Mouse (Mus musculus): ENCODE measurements around the gene Ncor2. TPM values are rescaled to one million over a fixed set of nuclear protein-coding genes. Genes with fewer than 3 reads are reported as not detected.

The Ncor2 gene
- polyA plus RNA-seq, 1 experiment, result 71.5 TPM

GRCm38 (mm10) chr5:125095525-125096175, 83.4 kb downstream of the Ncor2 start:
- H3K27ac ChIP-seq (ENCODE audit: insufficient read depth, low read depth, low read length), result no peak overlapping the region
- no peaks in the 10 kb centered on the region for H3K4me1 ChIP-seq (ENCODE audit: control insufficient read depth, insufficient read depth, low read length)
- TF ChIP-seq CTCF (IDR thresholded peaks at IDR 0.05; ENCODE audit: low read depth, low read length), result no peak
- TF ChIP-seq POLR2A (IDR thresholded peaks at IDR 0.05; ENCODE audit: borderline replicate concordance, low read depth, low read length), result no peak
- H3K4me3 ChIP-seq (ENCODE audit: insufficient read depth, low read length), result no peak overlapping the region

- Histone ChIP-seq H3K4me3 (ENCODE audit: insufficient read depth, low read length) (no peak overlapping the region), H3K4me1 (ENCODE audit: control insufficient read depth, insufficient read depth, low read length) (no peaks in the 10 kb centered on the region), H3K27ac (ENCODE audit: insufficient read depth, low read depth, low read length) (no peak overlapping the region)
- TF ChIP-seq CTCF (IDR thresholded peaks at IDR 0.05; ENCODE audit: low read depth, low read length), result no peak
- TF ChIP-seq POLR2A (IDR thresholded peaks at IDR 0.05; ENCODE audit: borderline replicate concordance, low read depth, low read length), result no peak
Observed at GRCm38 (mm10) chr5:125093795-125094194, 85.2 kb downstream of the Ncor2 start.

- Histone ChIP-seq H3K4me3 (ENCODE audit: insufficient read depth, low read length) (no peak overlapping the region), H3K4me1 (ENCODE audit: control insufficient read depth, insufficient read depth, low read length) (no peaks in the 10 kb centered on the region), H3K27ac (ENCODE audit: insufficient read depth, low read depth, low read length) (no peak overlapping the region)
- no peak for TF ChIP-seq CTCF (IDR thresholded peaks at IDR 0.05; ENCODE audit: low read depth, low read length)
- no peak for TF ChIP-seq POLR2A (IDR thresholded peaks at IDR 0.05; ENCODE audit: borderline replicate concordance, low read depth, low read length)
Observed at GRCm38 (mm10) chr5:125088076-125088475, 90.9 kb downstream of the Ncor2 start.

GRCm38 (mm10) chr5:125085097-125085617, 93.9 kb downstream of the Ncor2 start:
- Histone ChIP-seq H3K4me1 (ENCODE audit: control insufficient read depth, insufficient read depth, low read length) (no peaks in the 10 kb centered on the region), H3K4me3 (ENCODE audit: insufficient read depth, low read length) (no peak overlapping the region), H3K27ac (ENCODE audit: insufficient read depth, low read depth, low read length) (no peak overlapping the region)
- TF ChIP-seq POLR2A (IDR thresholded peaks at IDR 0.05; ENCODE audit: borderline replicate concordance, low read depth, low read length), result no peak
- no peak for TF ChIP-seq CTCF (IDR thresholded peaks at IDR 0.05; ENCODE audit: low read depth, low read length)

- TF ChIP-seq CTCF (IDR thresholded peaks at IDR 0.05; ENCODE audit: low read depth, low read length), result no peak
- no peak for TF ChIP-seq POLR2A (IDR thresholded peaks at IDR 0.05; ENCODE audit: borderline replicate concordance, low read depth, low read length)
- Histone ChIP-seq H3K4me1 (ENCODE audit: control insufficient read depth, insufficient read depth, low read length) (no peaks in the 10 kb centered on the region), H3K4me3 (ENCODE audit: insufficient read depth, low read length) (no peak overlapping the region), H3K27ac (ENCODE audit: insufficient read depth, low read depth, low read length) (no peak overlapping the region)
Observed at GRCm38 (mm10) chr5:125083674-125084073, 95.3 kb downstream of the Ncor2 start.

- Histone ChIP-seq H3K4me3 (ENCODE audit: insufficient read depth, low read length) (no peak overlapping the region), H3K27ac (ENCODE audit: insufficient read depth, low read depth, low read length) (no peak overlapping the region), H3K4me1 (ENCODE audit: control insufficient read depth, insufficient read depth, low read length) (peaks cover 8% of the 10 kb centered on the region)
- no peak for TF ChIP-seq CTCF (IDR thresholded peaks at IDR 0.05; ENCODE audit: low read depth, low read length)
- no peak for TF ChIP-seq POLR2A (IDR thresholded peaks at IDR 0.05; ENCODE audit: borderline replicate concordance, low read depth, low read length)
Observed at GRCm38 (mm10) chr5:125081318-125082101, 97.5 kb downstream of the Ncor2 start.

GRCm38 (mm10) chr5:125080787-125081317, 98.2 kb downstream of the Ncor2 start:
- H3K4me3 ChIP-seq (ENCODE audit: insufficient read depth, low read length), result no peak overlapping the region
- no peak overlapping the region for H3K27ac ChIP-seq (ENCODE audit: insufficient read depth, low read depth, low read length)
- peaks cover 14% of the 10 kb centered on the region for H3K4me1 ChIP-seq (ENCODE audit: control insufficient read depth, insufficient read depth, low read length)
- TF ChIP-seq POLR2A (IDR thresholded peaks at IDR 0.05; ENCODE audit: borderline replicate concordance, low read depth, low read length), result no peak
- no peak for TF ChIP-seq CTCF (IDR thresholded peaks at IDR 0.05; ENCODE audit: low read depth, low read length)

- Histone ChIP-seq H3K27ac (ENCODE audit: insufficient read depth, low read depth, low read length) (no peak overlapping the region), H3K4me3 (ENCODE audit: insufficient read depth, low read length) (no peak overlapping the region), H3K4me1 (ENCODE audit: control insufficient read depth, insufficient read depth, low read length) (peaks cover 15% of the 10 kb centered on the region)
- TF ChIP-seq POLR2A (IDR thresholded peaks at IDR 0.05; ENCODE audit: borderline replicate concordance, low read depth, low read length) (no peak), CTCF (IDR thresholded peaks at IDR 0.05; ENCODE audit: low read depth, low read length) (no peak)
Observed at GRCm38 (mm10) chr5:125080352-125080751, 98.7 kb downstream of the Ncor2 start.

- no peak overlapping the region for H3K27ac ChIP-seq (ENCODE audit: insufficient read depth, low read depth, low read length)
- no peak overlapping the region for H3K4me3 ChIP-seq (ENCODE audit: insufficient read depth, low read length)
- peaks cover 34% of the 10 kb centered on the region for H3K4me1 ChIP-seq (ENCODE audit: control insufficient read depth, insufficient read depth, low read length)
- TF ChIP-seq CTCF (IDR thresholded peaks at IDR 0.05; ENCODE audit: low read depth, low read length) (no peak), POLR2A (IDR thresholded peaks at IDR 0.05; ENCODE audit: borderline replicate concordance, low read depth, low read length) (no peak)
Observed at GRCm38 (mm10) chr5:125078220-125078619, 100.8 kb downstream of the Ncor2 start.

GRCm38 (mm10) chr5:125076183-125076582, 102.8 kb downstream of the Ncor2 start:
- no peak overlapping the region for H3K4me3 ChIP-seq (ENCODE audit: insufficient read depth, low read length)
- no peak overlapping the region for H3K27ac ChIP-seq (ENCODE audit: insufficient read depth, low read depth, low read length)
- H3K4me1 ChIP-seq (ENCODE audit: control insufficient read depth, insufficient read depth, low read length), result peaks cover 55% of the 10 kb centered on the region
- no peak for TF ChIP-seq CTCF (IDR thresholded peaks at IDR 0.05; ENCODE audit: low read depth, low read length)
- TF ChIP-seq POLR2A (IDR thresholded peaks at IDR 0.05; ENCODE audit: borderline replicate concordance, low read depth, low read length), result no peak
